Mouse (Mus musculus) cortical plate, adult 2 months (tissue): Measurements from ENCODE around the gene Terf2.

ENCODE experiments used
- CTCF ChIP-seq: fragments of 200-500 bp; IDR thresholded peaks from 2 replicates; pipeline ENCODE4 v1.5.1; 2011; ENCODE audit warnings: mild to moderate bottlenecking, control low read depth, low read length; ENCODE audit not compliant: insufficient read depth; ENCODE audit errors: extremely low read depth
- POLR2A ChIP-seq: fragments of 200-500 bp; IDR thresholded peaks from 2 replicates; pipeline ENCODE4 v1.6.1; 2011; ENCODE audit warnings: mild to moderate bottlenecking, low read length, control low read depth; ENCODE audit not compliant: insufficient read depth; ENCODE audit errors: extremely low read depth

GRCm38 (mm10) chr8:107095717-107096365, 506 bp downstream of the Terf2 start:
- TF ChIP-seq CTCF (no peak), POLR2A (no peak)
